Mouse (Mus musculus): ENCODE results near the gene Smim23. TPM values are rescaled to one million over a fixed set of nuclear protein-coding genes. Genes with fewer than 3 reads are reported as not detected.

Gene Smim23
- total RNA-seq (2021): not detected
- long read RNA-seq, experiment 1: 0 reads
- long read RNA-seq, experiment 2: 0 reads

- intact Hi-C loops (cut with DNase I): no loop called here
- DNase-seq: no peak
- H3K4me3 ChIP-seq: no peak within 1 kb of the TSS
- H3K27ac ChIP-seq: no peak within 1 kb of the TSS
- TF ChIP-seq CTCF (IDR thresholded peaks at IDR 0.05): no peak
Measured at GRCm38 (mm10) chr11:32824505-32824904, at the start of gene Smim23. Gene Smim23 (minus strand): TSS chr11:32824605.

- H3K27ac ChIP-seq: no peak overlapping the region
- H3K4me3 ChIP-seq: no peak overlapping the region
- intact Hi-C loops (cut with DNase I): no loop called here
- no peak for DNase-seq
- TF ChIP-seq CTCF (IDR thresholded peaks at IDR 0.05): peak; percentile 40; the same call in 1 of the 2 replicates
Measured at GRCm38 (mm10) chr11:32868619-32869383, 44.4 kb upstream of the Smim23 start.

GRCm38 (mm10) chr11:32864615-32865014, 40.2 kb upstream of the Smim23 start:
- no peak for DNase-seq
- TF ChIP-seq CTCF (IDR thresholded peaks at IDR 0.05): no peak
- intact Hi-C loops (cut with DNase I): no loop called here
- no peak overlapping the region for H3K27ac ChIP-seq
- no peak overlapping the region for H3K4me3 ChIP-seq

GRCm38 (mm10) chr11:32857418-32857879, 33.0 kb upstream of the Smim23 start:
- intact Hi-C loops (cut with DNase I): no loop called here
- Histone ChIP-seq H3K27ac (no peak overlapping the region), H3K4me3 (no peak overlapping the region)
- TF ChIP-seq CTCF (IDR thresholded peaks at IDR 0.05): no peak
- no peak for DNase-seq

- H3K27ac ChIP-seq: no peak overlapping the region
- intact Hi-C loops (cut with DNase I): no loop called here
- H3K4me3 ChIP-seq: no peak overlapping the region
- TF ChIP-seq CTCF (IDR thresholded peaks at IDR 0.05): no peak
- peak; percentile 37 for DNase-seq
Measured at GRCm38 (mm10) chr11:32846682-32847222, 22.3 kb upstream of the Smim23 start.

- intact Hi-C loops (cut with DNase I): no loop called here
- Histone ChIP-seq H3K27ac (no peak overlapping the region), H3K4me3 (no peak overlapping the region)
- TF ChIP-seq CTCF (IDR thresholded peaks at IDR 0.05): no peak
- no peak for DNase-seq
Measured at GRCm38 (mm10) chr11:32841169-32841568, 16.8 kb upstream of the Smim23 start.

GRCm38 (mm10) chr11:32840256-32840655, 15.9 kb upstream of the Smim23 start:
- intact Hi-C loops (cut with DNase I): no loop called here
- no peak overlapping the region for H3K4me3 ChIP-seq
- TF ChIP-seq CTCF (IDR thresholded peaks at IDR 0.05): no peak
- no peak overlapping the region for H3K27ac ChIP-seq
- DNase-seq: no peak

- intact Hi-C loops (cut with DNase I): no loop called here
- no peak for DNase-seq
- Histone ChIP-seq H3K4me3 (no peak overlapping the region), H3K27ac (no peak overlapping the region)
- TF ChIP-seq CTCF (IDR thresholded peaks at IDR 0.05): no peak
Measured at GRCm38 (mm10) chr11:32835022-32835421, 10.6 kb upstream of the Smim23 start.

GRCm38 (mm10) chr11:32834367-32834918, 10.0 kb upstream of the Smim23 start:
- intact Hi-C loops (cut with DNase I): no loop called here
- no peak for DNase-seq
- TF ChIP-seq CTCF (IDR thresholded peaks at IDR 0.05): no peak
- no peak overlapping the region for H3K27ac ChIP-seq
- no peak overlapping the region for H3K4me3 ChIP-seq

- no peak for TF ChIP-seq CTCF (IDR thresholded peaks at IDR 0.05)
- DNase-seq: no peak
- no peak overlapping the region for H3K27ac ChIP-seq
- intact Hi-C loops (cut with DNase I): no loop called here
- no peak overlapping the region for H3K4me3 ChIP-seq
Measured at GRCm38 (mm10) chr11:32817566-32817965, 6.8 kb downstream of the Smim23 start.

- DNase-seq: no peak
- Histone ChIP-seq H3K4me3 (no peak overlapping the region), H3K27ac (no peak overlapping the region)
- no peak for TF ChIP-seq CTCF (IDR thresholded peaks at IDR 0.05)
- intact Hi-C loops (cut with DNase I): no loop called here
Measured at GRCm38 (mm10) chr11:32814286-32814685, 10.1 kb downstream of the Smim23 start.

- intact Hi-C loops (cut with DNase I): loop anchor here (10.0 kb wide), 1 partner anchor 146 kb away; no protein-coding TSS in a partner anchor
- no peak for DNase-seq
- H3K27ac ChIP-seq: no peak overlapping the region
- TF ChIP-seq CTCF (IDR thresholded peaks at IDR 0.05): no peak
- no peak overlapping the region for H3K4me3 ChIP-seq
Measured at GRCm38 (mm10) chr11:32809091-32809490, 15.3 kb downstream of the Smim23 start.

GRCm38 (mm10) chr11:32805958-32806357, 18.4 kb downstream of the Smim23 start:
- peak; percentile 34 for DNase-seq
- H3K4me3 ChIP-seq: no peak overlapping the region
- intact Hi-C loops (cut with DNase I): loop anchor here (2.0 to 10.0 kb wide), 2 partner anchors 149 to 343 kb away; no protein-coding TSS in a partner anchor
- H3K27ac ChIP-seq: no peak overlapping the region
- TF ChIP-seq CTCF (IDR thresholded peaks at IDR 0.05): peak; percentile 65
